Mouse (Mus musculus) intestine, postnatal 0 days (tissue): Measurements from ENCODE around the gene Asap3. TPM values are rescaled to one million over a fixed set of nuclear protein-coding genes. Genes with fewer than 3 reads are reported as not detected.

Source experiments
- ATAC-seq: fragments of 200-750 bp; cut with Nextera tagmentation; 2 replicates; pipeline ENCODE4 v1.8.0; 2017; ENCODE audit warnings: mild to moderate bottlenecking, moderate TSS enrichment, moderate library complexity
- H3K27ac ChIP-seq: fragments of 300-500 bp; sonication (generic); 2 replicates; pipeline ENCODE4 v1.5.1; 2014; ENCODE audit warnings: mild to moderate bottlenecking, low read depth, low read length, moderate library complexity
- H3K27me3 ChIP-seq: fragments of 300-500 bp; sonication (generic); replicated peaks from 2 replicates; pipeline ENCODE4 v1.6.1; 2014; ENCODE audit warnings: low read length, mixed read lengths; ENCODE audit not compliant: control insufficient read depth, insufficient read depth
- H3K36me3 ChIP-seq: fragments of 300-500 bp; sonication (generic); 2 replicates; pipeline ENCODE4 v1.6.1; 2014; ENCODE audit warnings: mild to moderate bottlenecking, moderate library complexity; ENCODE audit not compliant: control insufficient read depth, insufficient read depth
- H3K4me1 ChIP-seq: fragments of 300-500 bp; sonication (generic); replicated peaks from 2 replicates; pipeline ENCODE4 v1.6.1; 2014; ENCODE audit warnings: antibody characterized with exemption, low read length, mixed read lengths; ENCODE audit not compliant: control insufficient read depth, insufficient read depth
- H3K4me2 ChIP-seq: fragments of 300-500 bp; sonication (generic); replicated peaks from 2 replicates; pipeline ENCODE4 v1.6.1; 2014; ENCODE audit warnings: low read depth, mild to moderate bottlenecking, moderate library complexity
- H3K4me3 ChIP-seq: fragments of 300-500 bp; sonication (generic); 2 replicates; pipeline ENCODE4 v1.5.1; 2014; ENCODE audit warnings: low read depth, low read length
- H3K9ac ChIP-seq: fragments of 300-500 bp; sonication (generic); 2 replicates; pipeline ENCODE4 v1.6.1; 2014; ENCODE audit warnings: mild to moderate bottlenecking, low read depth, low read length
- H3K9me3 ChIP-seq: fragments of 300-500 bp; sonication (generic); 2 replicates; pipeline ENCODE4 v1.6.1; 2016; ENCODE audit warnings: mixed run types; ENCODE audit not compliant: control insufficient read depth
- CTCF ChIP-seq: sonication (generic); IDR thresholded peaks from 2 replicates; pipeline ENCODE4 v1.5.1; 2016; ENCODE audit warnings: low read depth, mild to moderate bottlenecking, control low read depth, antibody characterized with exemption, moderate library complexity
- WGBS: fragments of 180-500 bp; shearing (Covaris S2); extraction: QIAGEN DNeasy Blood & Tissue Kit; methylation state at CpG from one replicate; pipeline ENCODE4 v1.1.7; 2014; 5-methylcytosine and 5-hydroxymethylcytosine counted together
- polyA plus RNA-seq: library from polyadenylated mRNA; unstranded; fragments of >200 nt; fragmentation: Nextera tagmentation; extraction: Ambion mirVana; gene quantifications from 2 replicates; pipeline ENCODE4 v1.2.1, GENCODE M21; 2015

The Asap3 gene
- polyA plus RNA-seq, 1 experiment from 2014 or later, result 0.95 TPM

GRCm38 (mm10) chr4:136220133-136220775 lies 14.1 kb downstream of the Asap3 start:
- Histone ChIP-seq H3K4me3 (no peak overlapping the region), H3K9ac (no peak overlapping the region)

GRCm38 (mm10) chr4:136223549-136224239 lies 17.5 kb downstream of the Asap3 start:
- TF ChIP-seq CTCF, result peak; percentile 25; the same call in 1 of the 2 replicates
- Histone ChIP-seq H3K27me3 (no peaks in the 10 kb centered on the region), H3K9me3 (no peaks in the 10 kb centered on the region), H3K36me3 (no peaks in the 10 kb centered on the region), H3K4me2 (no peak overlapping the region), H3K4me1 (peaks cover 2% of the 10 kb centered on the region; the same call in 1 of the 2 replicates), H3K4me3 (no peak overlapping the region), H3K9ac (no peak overlapping the region), H3K27ac (no peak overlapping the region)
- ATAC-seq, result no peak
- WGBS, result 73% methylated on average over 13 of the region's 13 CpGs

More at GRCm38 (mm10) chr4:136220133-136220775, 14.1 kb downstream of the Asap3 start:
- Histone ChIP-seq H3K27me3 (no peaks in the 10 kb centered on the region), H3K27ac (no peak overlapping the region), H3K36me3 (no peaks in the 10 kb centered on the region), H3K4me2 (no peak overlapping the region), H3K4me1 (peaks cover 2% of the 10 kb centered on the region; the same call in 1 of the 2 replicates), H3K9me3 (no peaks in the 10 kb centered on the region)
- 22% methylated on average over 15 of the region's 17 CpGs for WGBS
- ATAC-seq, result no peak
- no peak for TF ChIP-seq CTCF

- Histone ChIP-seq H3K4me1 (no peaks in the 10 kb centered on the region), H3K36me3 (no peaks in the 10 kb centered on the region), H3K27me3 (no peaks in the 10 kb centered on the region), H3K4me2 (no peak overlapping the region), H3K9ac (no peak overlapping the region), H3K9me3 (no peaks in the 10 kb centered on the region), H3K4me3 (no peak overlapping the region), H3K27ac (no peak overlapping the region)
- no peak for ATAC-seq
- TF ChIP-seq CTCF, result no peak
- 72% methylated on average over 5 of the region's 5 CpGs for WGBS
Measured at GRCm38 (mm10) chr4:136224240-136224559, 18.0 kb downstream of the Asap3 start.

GRCm38 (mm10) chr4:136224677-136225460 lies 18.7 kb downstream of the Asap3 start:
- H3K4me3 ChIP-seq, result no peak overlapping the region
- H3K9ac ChIP-seq, result no peak overlapping the region
- no peaks in the 10 kb centered on the region for H3K36me3 ChIP-seq
- H3K27ac ChIP-seq, result no peak overlapping the region
- H3K4me1 ChIP-seq, result no peaks in the 10 kb centered on the region
- no peaks in the 10 kb centered on the region for H3K27me3 ChIP-seq
- no peak overlapping the region for H3K4me2 ChIP-seq
- TF ChIP-seq CTCF, result no peak
- ATAC-seq, result no peak
- H3K9me3 ChIP-seq, result no peaks in the 10 kb centered on the region
- WGBS, result 78% methylated on average over 23 of the region's 23 CpGs

- TF ChIP-seq CTCF, result no peak
- WGBS, result 70% methylated on average over 7 of the region's 7 CpGs
- Histone ChIP-seq H3K4me3 (no peak overlapping the region), H3K36me3 (no peaks in the 10 kb centered on the region), H3K4me2 (no peak overlapping the region), H3K9ac (no peak overlapping the region), H3K27ac (no peak overlapping the region), H3K4me1 (no peaks in the 10 kb centered on the region), H3K9me3 (no peaks in the 10 kb centered on the region), H3K27me3 (no peaks in the 10 kb centered on the region)
- no peak for ATAC-seq
Measured at GRCm38 (mm10) chr4:136227408-136227807, 21.2 kb downstream of the Asap3 start.

GRCm38 (mm10) chr4:136228640-136229039 lies 22.5 kb downstream of the Asap3 start:
- Histone ChIP-seq H3K9ac (no peak overlapping the region), H3K4me3 (no peak overlapping the region), H3K4me1 (no peaks in the 10 kb centered on the region), H3K4me2 (no peak overlapping the region), H3K27me3 (no peaks in the 10 kb centered on the region), H3K27ac (no peak overlapping the region), H3K9me3 (no peaks in the 10 kb centered on the region), H3K36me3 (no peaks in the 10 kb centered on the region)
- 62% methylated on average over 5 of the region's 5 CpGs for WGBS
- no peak for ATAC-seq
- TF ChIP-seq CTCF, result no peak
